Mouse (Mus musculus) stomach, embryonic 14.5 days (tissue): Measurements from ENCODE around the gene Snf8. TPM values are rescaled to one million over a fixed set of nuclear protein-coding genes. Genes with fewer than 3 reads are reported as not detected.

Source experiments
- ATAC-seq: fragments of 200-750 bp; cut with Nextera tagmentation; 2 replicates; pipeline ENCODE4 v1.8.0; 2017; ENCODE audit warnings: low read depth, moderate TSS enrichment; ENCODE audit not compliant: insufficient number of reproducible peaks, insufficient read depth, low FRiP score
- H3K27ac ChIP-seq: fragments of 300-500 bp; sonication (generic); 2 replicates; pipeline ENCODE4 v1.5.1; 2014; ENCODE audit warnings: mild to moderate bottlenecking, low read length, moderate library complexity, mixed read lengths
- H3K27me3 ChIP-seq: fragments of 300-500 bp; sonication (generic); 2 replicates; pipeline ENCODE4 v1.6.1; 2014; ENCODE audit warnings: low read length, control low read depth, mixed read lengths; ENCODE audit not compliant: control insufficient read depth, insufficient read depth
- H3K36me3 ChIP-seq: fragments of 300-500 bp; sonication (generic); 2 replicates; pipeline ENCODE4 v1.6.1; 2014; ENCODE audit warnings: mild to moderate bottlenecking, control low read depth, low read length, moderate library complexity, mixed read lengths; ENCODE audit not compliant: control insufficient read depth, insufficient read depth
- H3K4me1 ChIP-seq: fragments of 300-500 bp; sonication (generic); 2 replicates; pipeline ENCODE4 v1.6.1; 2014; ENCODE audit warnings: low read length, control low read depth, mixed read lengths; ENCODE audit not compliant: control insufficient read depth, insufficient read depth
- H3K4me2 ChIP-seq: fragments of 300-500 bp; sonication (generic); replicated peaks from 2 replicates; pipeline ENCODE4 v1.6.1; 2014; ENCODE audit warnings: low read depth, low read length, control low read depth
- H3K4me3 ChIP-seq: fragments of 300-500 bp; sonication (generic); 2 replicates; pipeline ENCODE4 v1.5.1; 2014; ENCODE audit warnings: low read depth, low read length, control low read depth
- H3K9ac ChIP-seq: fragments of 300-500 bp; sonication (generic); replicated peaks from 2 replicates; pipeline ENCODE4 v1.6.1; 2014; ENCODE audit warnings: low read depth, mild to moderate bottlenecking, control low read depth, low read length, moderate library complexity, mixed read lengths
- H3K9me3 ChIP-seq: fragments of 300-500 bp; sonication (generic); 2 replicates; pipeline ENCODE4 v1.6.1; 2016; ENCODE audit warnings: low read depth, low read length, control low read depth; ENCODE audit not compliant: control insufficient read depth
- WGBS: fragments of 180-500 bp; shearing (Covaris S2); extraction: QIAGEN DNeasy Blood & Tissue Kit; methylation state at CpG from one replicate; pipeline ENCODE4 v1.1.7; 2014; 5-methylcytosine and 5-hydroxymethylcytosine counted together
- polyA plus RNA-seq: library from polyadenylated mRNA; unstranded; fragments of >200 nt; fragmentation: Nextera tagmentation; extraction: Ambion mirVana; gene quantifications from 2 replicates; pipeline ENCODE4 v1.2.1, GENCODE M21; 2014

Snf8 gene
- polyA plus RNA-seq, 1 experiment from 2014 or later, result 34.6 TPM

GRCm38 (mm10) chr11:96074351-96075176 lies 39.9 kb downstream of the Snf8 start:
- no peaks in the 10 kb centered on the region for H3K9me3 ChIP-seq
- no peaks in the 10 kb centered on the region for H3K27me3 ChIP-seq
- no peak for ATAC-seq
- peak overlapping the region; percentile 72 for H3K4me3 ChIP-seq
- peak overlapping the region; percentile 74; the same call in 1 of the 2 replicates for H3K27ac ChIP-seq
- WGBS, result 16% methylated on average over 17 of the region's 17 CpGs
- peaks cover 28% of the 10 kb centered on the region for H3K36me3 ChIP-seq
- H3K4me1 ChIP-seq, result no peaks in the 10 kb centered on the region; the same call in 1 of the 2 replicates
- H3K9ac ChIP-seq, result peak overlapping the region; percentile 70
- peak overlapping the region; percentile 65 for H3K4me2 ChIP-seq

DNA sequence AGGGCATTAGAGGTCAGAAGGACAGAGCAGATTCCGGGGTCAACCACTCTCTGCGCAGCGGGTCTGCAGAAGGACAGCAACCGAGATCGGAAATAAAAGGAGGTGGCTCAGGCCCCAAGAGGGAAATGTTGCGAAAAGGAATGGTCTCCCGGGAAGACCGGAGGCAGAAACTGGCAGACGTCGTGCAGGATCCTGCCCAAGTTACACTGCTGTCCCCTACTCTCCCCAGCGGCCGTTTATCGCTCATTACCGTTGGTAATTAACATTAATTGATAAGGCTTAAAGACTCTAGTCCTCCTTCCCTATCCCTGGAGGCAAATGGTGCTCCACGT lies 40.5 kb downstream of the Snf8 start:
- Histone ChIP-seq H3K36me3 (peaks cover 25% of the 10 kb centered on the region), H3K4me3 (peak overlapping the region; percentile 72), H3K4me2 (peak overlapping the region; percentile 65), H3K9me3 (no peaks in the 10 kb centered on the region), H3K9ac (peak overlapping the region; percentile 70), H3K27ac (peak overlapping the region; percentile 74; the same call in 1 of the 2 replicates), H3K27me3 (no peaks in the 10 kb centered on the region), H3K4me1 (no peaks in the 10 kb centered on the region; the same call in 1 of the 2 replicates)
- peak; percentile 1; the same call in 1 of the 2 replicates for ATAC-seq
- under 1% methylated on average over 15 of the region's 15 CpGs for WGBS

GRCm38 (mm10) chr11:96075509-96076220 lies 41.0 kb downstream of the Snf8 start, which contains the start of gene Atp5g1:
Gene Atp5g1 (minus strand): TSS chr11:96075670.
- Histone ChIP-seq H3K36me3 (peaks cover 19% of the 10 kb centered on the region), H3K9ac (peak within 1 kb of the TSS; percentile 70), H3K4me1 (no peaks in the 10 kb centered on the region; the same call in 1 of the 2 replicates), H3K9me3 (no peaks in the 10 kb centered on the region), H3K4me3 (peak within 1 kb of the TSS; percentile 72), H3K27ac (peak within 1 kb of the TSS; percentile 76), H3K27me3 (no peaks in the 10 kb centered on the region), H3K4me2 (peak within 1 kb of the TSS; percentile 65)
- ATAC-seq, result peak; percentile 96
- under 1% methylated on average over 37 of the region's 37 CpGs for WGBS

- H3K4me2 ChIP-seq, result peak overlapping the region; percentile 45
- H3K27me3 ChIP-seq, result no peaks in the 10 kb centered on the region
- no peak overlapping the region; the same call in 1 of the 2 replicates for H3K9ac ChIP-seq
- WGBS, result 64% methylated on average over 13 of the region's 13 CpGs
- H3K9me3 ChIP-seq, result no peaks in the 10 kb centered on the region
- H3K4me1 ChIP-seq, result no peaks in the 10 kb centered on the region; the same call in 1 of the 2 replicates
- peak overlapping the region; percentile 27 for H3K4me3 ChIP-seq
- peaks cover 13% of the 10 kb centered on the region for H3K36me3 ChIP-seq
- no peak for ATAC-seq
- H3K27ac ChIP-seq, result peak overlapping the region; percentile 76
Observed at GRCm38 (mm10) chr11:96076221-96077105, 41.8 kb downstream of the Snf8 start.

DNA sequence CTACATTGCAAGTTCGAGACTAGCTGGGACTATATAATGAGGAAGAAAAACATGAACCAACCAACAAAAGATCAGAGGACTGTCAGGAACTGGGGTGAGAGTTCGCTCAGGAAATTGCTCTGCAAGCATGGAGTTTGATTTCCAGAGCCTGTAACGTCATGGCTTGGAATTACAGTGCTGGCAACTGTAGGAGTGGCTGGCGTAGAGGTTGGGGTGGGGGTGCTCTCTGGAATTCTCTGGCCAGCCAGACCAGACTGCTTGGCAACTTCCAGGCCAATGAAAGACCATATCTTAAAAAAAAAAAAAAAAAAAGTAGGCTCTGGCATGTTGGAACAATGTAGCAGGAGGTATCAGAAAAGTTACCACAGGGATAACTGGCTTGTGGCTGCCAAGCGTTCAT lies 46.1 kb downstream of the Snf8 start:
- H3K4me2 ChIP-seq, result no peak overlapping the region
- no peaks in the 10 kb centered on the region for H3K4me1 ChIP-seq
- H3K27me3 ChIP-seq, result no peaks in the 10 kb centered on the region
- H3K4me3 ChIP-seq, result no peak overlapping the region
- no peak overlapping the region for H3K9ac ChIP-seq
- no peak overlapping the region for H3K27ac ChIP-seq
- H3K9me3 ChIP-seq, result no peaks in the 10 kb centered on the region
- no peaks in the 10 kb centered on the region for H3K36me3 ChIP-seq
- WGBS, result 76% methylated on average over 5 of the region's 5 CpGs
- ATAC-seq, result no peak

DNA sequence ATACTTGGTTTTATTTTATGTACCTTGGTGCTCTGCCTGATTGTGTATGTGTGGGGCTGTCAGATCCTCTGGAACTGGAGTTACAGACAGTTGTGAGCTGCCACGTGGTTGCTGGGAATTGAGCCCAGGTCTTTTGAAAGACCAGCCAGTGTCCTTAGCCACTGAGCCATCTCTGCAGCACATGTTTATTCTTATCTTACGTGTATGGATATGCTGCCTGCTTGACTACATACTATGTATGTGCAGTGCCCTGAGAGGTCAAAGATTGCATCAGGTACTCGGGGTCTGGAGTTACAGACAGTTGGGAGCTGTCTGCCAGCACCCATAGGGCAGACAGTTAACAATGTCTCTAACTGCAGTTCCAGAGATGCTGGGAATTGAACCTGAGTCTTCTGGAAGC lies 48.0 kb downstream of the Snf8 start:
- no peaks in the 10 kb centered on the region for H3K27me3 ChIP-seq
- no peaks in the 10 kb centered on the region for H3K9me3 ChIP-seq
- H3K4me3 ChIP-seq, result no peak overlapping the region
- H3K9ac ChIP-seq, result no peak overlapping the region
- H3K4me2 ChIP-seq, result no peak overlapping the region
- WGBS, result 51% methylated on average over 3 of the region's 3 CpGs
- H3K4me1 ChIP-seq, result no peaks in the 10 kb centered on the region
- no peaks in the 10 kb centered on the region for H3K36me3 ChIP-seq
- no peak overlapping the region for H3K27ac ChIP-seq
- ATAC-seq, result no peak

GRCm38 (mm10) chr11:96087981-96088380 lies 53.3 kb downstream of the Snf8 start:
- Histone ChIP-seq H3K9me3 (no peaks in the 10 kb centered on the region), H3K4me3 (no peak overlapping the region), H3K36me3 (no peaks in the 10 kb centered on the region), H3K27ac (no peak overlapping the region), H3K27me3 (no peaks in the 10 kb centered on the region), H3K4me2 (no peak overlapping the region), H3K9ac (no peak overlapping the region), H3K4me1 (no peaks in the 10 kb centered on the region)
- ATAC-seq, result no peak
- WGBS, result 86% methylated on average over 6 of the region's 6 CpGs

GRCm38 (mm10) chr11:96091073-96091472 lies 56.4 kb downstream of the Snf8 start:
- no peaks in the 10 kb centered on the region for H3K9me3 ChIP-seq
- no peaks in the 10 kb centered on the region for H3K36me3 ChIP-seq
- no peak for ATAC-seq
- H3K4me3 ChIP-seq, result no peak overlapping the region
- WGBS, result 62% methylated on average over 2 of the region's 2 CpGs
- H3K4me1 ChIP-seq, result no peaks in the 10 kb centered on the region
- H3K27ac ChIP-seq, result no peak overlapping the region
- no peaks in the 10 kb centered on the region for H3K27me3 ChIP-seq
- H3K4me2 ChIP-seq, result no peak overlapping the region
- H3K9ac ChIP-seq, result no peak overlapping the region
